Mouse (Mus musculus): ENCODE data around the gene Gm4302. TPM values are rescaled to one million over a fixed set of nuclear protein-coding genes. Genes with fewer than 3 reads are reported as not detected.

Gm4302 gene
- not detected for polyA plus RNA-seq (2015; fragmentation: Illumina TruSeq; extraction: RNeasy Lipid Tissue Mini Kit (QIAGEN cat#74804); ENCODE audit: insufficient read depth, low replicate concordance)

GRCm38 (mm10) chr10:100340536-100340935 is at the start of gene Gm4302:
Gm4302 (plus strand) TSS chr10:100340836.

GRCm38 (mm10) chr10:100335376-100335775 is 5.3 kb upstream of the Gm4302 start, which contains the start of gene Gm4301:
Gm4301 (plus strand) TSS chr10:100335676.

GRCm38 (mm10) chr10:100345672-100346071 is 5.0 kb downstream of the Gm4302 start, which contains the start of gene Gm4303:
Gm4303 (plus strand) TSS chr10:100345972.

GRCm38 (mm10) chr10:100350793-100351192 is 10.2 kb downstream of the Gm4302 start, which contains the start of gene Gm4305:
Gm4305 (plus strand) TSS chr10:100351093.

GRCm38 (mm10) chr10:100361038-100361437 is 20.4 kb downstream of the Gm4302 start, which contains the start of gene Gm4307:
Gm4307 (plus strand) TSS chr10:100361338.

GRCm38 (mm10) chr10:100382460-100382859 is 41.8 kb downstream of the Gm4302 start, which contains the start of gene Gm4312:
Gm4312 (minus strand) TSS chr10:100382560.

Other genes starting within 250 kb of the Gm4302 start
- gene Gm4301, start 5.2 kb upstream of the Gm4302 start, polyA plus RNA-seq (2015; fragmentation: Illumina TruSeq; extraction: RNeasy Lipid Tissue Mini Kit (QIAGEN cat#74804); ENCODE audit: insufficient read depth, low replicate concordance): not detected
- gene Gm4303, start 5.1 kb downstream of the Gm4302 start, polyA plus RNA-seq (2015; fragmentation: Illumina TruSeq; extraction: RNeasy Lipid Tissue Mini Kit (QIAGEN cat#74804); ENCODE audit: insufficient read depth, low replicate concordance): not detected
- not detected for gene Gm4305, start 10.3 kb downstream of the Gm4302 start, polyA plus RNA-seq (2015; fragmentation: Illumina TruSeq; extraction: RNeasy Lipid Tissue Mini Kit (QIAGEN cat#74804); ENCODE audit: insufficient read depth, low replicate concordance)
- not detected for gene Gm4307, start 20.5 kb downstream of the Gm4302 start, polyA plus RNA-seq (2015; fragmentation: Illumina TruSeq; extraction: RNeasy Lipid Tissue Mini Kit (QIAGEN cat#74804); ENCODE audit: insufficient read depth, low replicate concordance)
- gene Gm4312, start 41.7 kb downstream of the Gm4302 start, polyA plus RNA-seq (2015; fragmentation: Illumina TruSeq; extraction: RNeasy Lipid Tissue Mini Kit (QIAGEN cat#74804); ENCODE audit: insufficient read depth, low replicate concordance): not detected
- gene Tmtc3, start 146.5 kb downstream of the Gm4302 start, polyA plus RNA-seq (2015; fragmentation: Illumina TruSeq; extraction: RNeasy Lipid Tissue Mini Kit (QIAGEN cat#74804); ENCODE audit: insufficient read depth, low replicate concordance): 7.8 TPM
- gene Cep290, start 146.7 kb downstream of the Gm4302 start, polyA plus RNA-seq (2015; fragmentation: Illumina TruSeq; extraction: RNeasy Lipid Tissue Mini Kit (QIAGEN cat#74804); ENCODE audit: insufficient read depth, low replicate concordance): 6.2 TPM
- gene 4930430F08Rik, start 249.6 kb downstream of the Gm4302 start, polyA plus RNA-seq (2015; fragmentation: Illumina TruSeq; extraction: RNeasy Lipid Tissue Mini Kit (QIAGEN cat#74804); ENCODE audit: insufficient read depth, low replicate concordance): 11.9 TPM
- not detected for gene 1700017N19Rik, start 249.6 kb downstream of the Gm4302 start, polyA plus RNA-seq (2015; fragmentation: Illumina TruSeq; extraction: RNeasy Lipid Tissue Mini Kit (QIAGEN cat#74804); ENCODE audit: insufficient read depth, low replicate concordance)